Mouse (Mus musculus): ENCODE results near the gene Rsl24d1.
A peak's percentile ranks its signal among the peaks of the same experiment; 100 is the strongest.
"Not testable (repeated sequence)": the region's sequence is repeated elsewhere in the genome, so short reads cannot be mapped to it uniquely, and the experiment has no call there.

The Rsl24d1 gene

DNA sequence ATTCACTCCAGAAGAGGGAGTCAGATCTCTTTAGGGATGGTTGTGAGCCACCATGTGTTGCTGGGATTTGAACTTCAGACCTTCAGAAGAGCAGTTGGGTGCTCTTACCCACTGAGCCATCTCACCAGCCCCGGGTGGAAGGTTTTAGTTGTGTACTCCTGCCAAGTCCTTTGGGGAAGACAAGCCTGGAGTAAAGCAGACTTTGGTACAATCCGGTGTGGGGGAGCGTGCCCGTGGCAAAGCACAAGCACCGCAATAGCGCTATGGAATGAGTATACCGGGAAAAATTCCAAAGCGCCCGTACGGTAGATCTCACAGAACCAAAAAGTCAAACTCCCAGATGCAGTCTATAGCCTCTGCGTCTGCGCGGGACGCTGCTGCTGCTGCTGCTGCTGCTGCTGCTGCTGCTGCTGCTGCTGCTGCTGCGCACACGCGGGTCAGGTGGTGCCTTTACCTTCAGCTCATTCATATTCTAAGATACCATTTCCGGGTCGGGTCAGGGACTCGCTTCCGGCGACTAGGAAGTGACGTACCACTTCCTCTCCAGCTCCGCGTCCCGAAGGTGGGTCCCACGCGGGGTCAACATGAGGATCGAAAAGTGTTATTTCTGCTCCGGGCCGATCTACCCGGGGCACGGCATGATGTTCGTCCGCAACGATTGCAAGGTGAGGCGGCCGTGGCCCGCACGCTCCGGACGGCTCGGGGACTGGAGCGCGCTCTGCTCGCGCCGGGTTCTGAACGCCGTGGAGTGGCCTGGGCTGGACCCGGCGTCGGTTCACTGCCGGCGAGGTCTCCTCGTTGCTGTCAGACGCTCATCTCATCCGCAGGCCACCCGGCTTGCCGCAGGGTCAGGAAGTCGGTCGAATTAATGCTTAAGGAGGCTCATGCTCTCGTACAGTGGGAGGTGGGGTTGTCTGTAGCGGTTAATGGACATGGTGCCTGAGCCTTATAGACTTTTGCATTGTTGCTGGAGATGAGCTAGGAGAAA is at the start of gene Rsl24d1:
TSS of gene Rsl24d1 (plus strand) at position 508 of the 988 bp plus-strand sequence.
- peak; percentile 85 for DNase-seq (ENCODE audit: low spot score)

DNA sequence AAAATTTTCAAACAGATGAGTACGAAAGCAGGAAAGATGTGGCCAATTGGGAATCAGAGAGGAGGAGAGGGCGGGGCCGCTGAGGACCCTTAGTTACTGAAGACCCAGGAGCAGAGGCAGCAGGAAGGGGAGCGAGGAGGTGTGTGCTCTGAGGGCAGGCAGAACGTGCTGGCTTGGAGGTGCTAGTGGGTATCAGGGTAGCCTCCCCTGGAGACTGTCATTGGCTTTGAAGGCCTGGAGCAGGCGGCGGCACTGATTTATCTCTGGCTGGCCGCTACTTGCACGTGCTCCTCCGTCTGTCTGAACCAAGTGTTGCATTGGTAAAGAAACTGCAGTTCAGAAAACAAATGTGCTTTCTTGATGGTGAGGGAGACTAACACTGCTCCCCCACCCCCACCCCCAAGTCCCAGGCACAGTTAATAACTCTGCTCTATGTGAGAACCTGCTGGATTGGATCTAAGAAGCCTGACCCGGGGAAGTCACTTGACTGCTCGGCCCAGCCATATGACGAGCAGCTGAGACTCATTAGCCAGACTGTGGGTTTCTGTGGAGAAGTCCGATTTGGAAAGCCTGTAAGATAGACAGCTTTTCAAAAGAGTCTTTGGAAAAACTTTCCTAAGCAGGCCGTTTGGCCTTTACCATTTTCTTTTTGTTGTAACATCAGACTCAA is 49.5 kb upstream of the Rsl24d1 start:
- no peak for DNase-seq (ENCODE audit: low spot score)

DNA sequence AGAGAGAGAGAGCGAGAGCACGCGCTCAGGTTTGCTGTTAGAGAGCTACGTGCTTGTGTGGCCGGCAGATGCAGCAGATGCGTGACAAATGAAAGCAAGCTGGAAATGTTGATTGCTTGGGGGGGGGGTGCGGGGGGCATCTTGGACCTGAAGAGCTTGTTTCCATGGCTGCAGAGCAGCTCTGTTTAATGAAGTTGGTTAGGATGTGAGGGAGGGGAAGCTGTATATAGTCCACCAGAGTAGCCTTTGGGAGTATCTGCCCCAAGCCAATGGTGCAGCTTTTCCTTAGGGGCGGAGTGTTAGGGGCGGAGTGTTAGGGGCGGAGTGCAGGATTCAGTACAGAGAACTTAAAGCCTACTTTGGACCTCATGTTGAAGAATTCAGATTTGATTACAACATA is 46.1 kb upstream of the Rsl24d1 start:
- no peak for DNase-seq (ENCODE audit: low spot score)

DNA sequence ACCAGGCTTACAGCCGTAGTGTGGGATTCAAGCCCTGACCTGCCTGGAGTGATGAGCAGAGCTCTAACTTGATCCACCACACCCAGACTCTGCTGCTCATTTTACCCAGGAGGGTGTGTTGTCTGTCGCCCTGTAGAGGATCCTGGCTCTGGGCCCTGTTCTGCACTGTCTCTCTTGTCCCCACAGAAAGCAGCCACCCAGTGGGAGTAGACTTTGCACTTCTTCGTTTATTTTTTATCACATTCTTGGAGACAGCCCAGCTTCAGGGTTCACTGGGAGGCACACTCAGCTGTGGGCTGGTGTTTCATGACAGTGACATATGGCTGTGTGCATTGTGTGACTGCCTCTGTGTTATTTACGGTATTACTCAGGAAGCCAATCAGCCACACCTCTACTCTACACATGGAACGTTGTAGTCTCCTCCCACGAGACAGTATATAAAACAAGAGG is 45.0 kb upstream of the Rsl24d1 start:
- peak; percentile 9 for DNase-seq (ENCODE audit: low spot score)

DNA sequence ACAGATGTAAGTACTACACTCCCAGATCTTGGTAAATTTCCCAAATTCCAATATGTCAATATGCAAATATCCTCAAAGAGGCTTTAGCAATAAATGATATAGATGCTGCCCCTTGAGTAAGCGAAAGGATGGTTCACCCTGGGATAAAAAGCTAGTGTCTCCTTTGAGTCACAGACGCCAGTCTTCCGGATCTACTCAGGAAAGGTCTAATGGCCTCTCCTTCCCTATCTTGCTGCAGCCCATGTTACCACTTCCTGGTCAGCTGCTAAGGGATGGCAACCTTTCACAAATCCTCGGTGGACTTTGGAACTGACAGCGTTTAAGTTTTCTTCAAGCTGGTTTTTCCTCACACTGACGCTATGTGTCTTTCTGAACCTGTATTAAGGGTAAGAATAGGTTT is 44.5 kb upstream of the Rsl24d1 start:
- DNase-seq (ENCODE audit: low spot score), result no peak

DNA sequence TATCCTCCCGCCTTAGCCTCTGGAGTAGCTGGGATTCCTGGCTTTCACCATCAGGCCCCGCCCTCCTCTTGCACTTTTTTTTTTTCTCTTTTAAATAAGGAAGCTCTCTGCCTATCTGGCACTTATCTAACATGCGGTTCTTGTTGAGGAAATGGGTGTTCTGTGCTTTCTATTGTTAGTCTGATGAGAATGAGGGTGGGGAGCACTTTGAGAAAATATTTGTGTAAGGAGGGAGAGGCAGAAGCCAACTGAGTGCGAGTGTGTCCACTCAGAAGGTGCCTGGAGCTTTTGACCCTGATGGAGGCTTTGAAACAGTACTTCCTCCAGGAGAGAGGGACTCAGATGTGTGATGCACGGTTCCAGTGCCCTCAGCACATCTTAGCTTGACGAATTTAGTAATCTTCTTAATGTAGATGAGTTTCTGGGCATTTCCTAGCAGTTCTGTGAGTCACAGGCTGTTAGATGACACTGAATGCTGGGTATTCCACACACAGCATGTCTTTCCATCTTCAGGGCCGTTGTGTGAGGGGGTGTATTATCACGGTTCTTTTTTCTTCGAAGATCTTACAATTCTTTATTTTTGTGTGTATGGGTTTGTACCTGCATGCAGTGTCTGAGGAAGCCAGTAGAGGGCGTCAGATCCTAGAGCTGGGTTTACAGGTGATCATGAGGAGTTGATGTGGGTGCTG is 42.1 kb upstream of the Rsl24d1 start:
- no peak for DNase-seq (ENCODE audit: low spot score)

DNA sequence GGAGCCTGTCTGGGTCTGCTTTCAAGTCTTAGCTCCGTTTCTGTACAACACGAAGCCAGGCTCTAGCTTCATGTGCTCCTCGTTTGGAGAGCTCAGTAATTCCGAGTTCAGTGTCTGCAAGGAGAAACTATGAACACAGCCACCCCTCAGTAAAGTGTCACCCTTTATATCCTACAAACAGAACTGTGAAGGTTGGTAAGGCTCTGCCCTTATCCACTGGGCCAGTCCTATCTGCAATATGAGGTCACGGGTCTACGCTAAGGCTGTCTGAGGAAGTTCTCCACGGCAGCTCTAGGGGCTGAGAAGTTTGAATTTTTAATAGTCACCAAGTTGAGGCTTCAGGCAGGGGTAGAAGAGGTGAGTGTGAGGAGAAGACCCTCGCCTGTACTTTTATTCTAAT is 40.8 kb upstream of the Rsl24d1 start:
- no peak for DNase-seq (ENCODE audit: low spot score)

DNA sequence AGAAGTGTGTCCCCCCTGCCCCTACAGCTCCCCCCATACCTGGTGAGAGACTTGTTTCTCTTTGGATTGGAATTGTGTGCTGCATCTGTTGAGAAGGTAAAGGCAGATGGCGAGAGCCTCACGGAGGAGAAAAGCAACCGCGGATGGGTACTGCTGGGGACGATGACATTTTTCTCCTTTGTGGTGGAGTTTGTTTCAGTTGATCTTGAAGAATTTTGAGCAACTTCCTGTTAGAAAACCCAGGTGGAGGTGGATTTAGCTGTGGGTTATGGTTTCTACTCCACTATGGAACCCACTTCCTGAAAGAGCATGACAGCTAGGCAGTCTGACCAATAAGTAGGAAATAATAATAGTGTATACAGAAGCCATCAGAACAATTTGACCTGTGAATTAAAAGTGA is 40.1 kb upstream of the Rsl24d1 start:
- no peak for DNase-seq (ENCODE audit: low spot score)

DNA sequence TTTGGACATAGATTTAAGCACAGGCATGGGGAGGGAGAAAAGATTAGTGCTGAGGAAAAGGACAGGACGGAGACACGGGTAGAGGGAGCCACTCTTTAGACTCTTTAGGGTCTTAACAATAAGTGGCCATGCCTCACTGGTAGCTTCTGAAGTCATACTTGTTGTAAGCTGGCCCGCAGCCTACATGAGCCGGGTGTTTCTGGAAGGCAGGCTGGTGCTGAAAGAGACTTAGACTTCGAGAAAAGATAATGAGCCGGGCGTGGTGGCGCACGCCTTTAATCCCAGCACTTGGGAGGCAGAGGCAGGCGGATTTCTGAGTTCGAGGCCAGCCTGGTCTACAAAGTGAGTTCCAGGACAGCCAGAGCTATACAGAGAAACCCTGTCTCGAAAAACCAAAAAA is 33.9 kb upstream of the Rsl24d1 start:
- DNase-seq (ENCODE audit: low spot score), result not testable (repeated sequence)

DNA sequence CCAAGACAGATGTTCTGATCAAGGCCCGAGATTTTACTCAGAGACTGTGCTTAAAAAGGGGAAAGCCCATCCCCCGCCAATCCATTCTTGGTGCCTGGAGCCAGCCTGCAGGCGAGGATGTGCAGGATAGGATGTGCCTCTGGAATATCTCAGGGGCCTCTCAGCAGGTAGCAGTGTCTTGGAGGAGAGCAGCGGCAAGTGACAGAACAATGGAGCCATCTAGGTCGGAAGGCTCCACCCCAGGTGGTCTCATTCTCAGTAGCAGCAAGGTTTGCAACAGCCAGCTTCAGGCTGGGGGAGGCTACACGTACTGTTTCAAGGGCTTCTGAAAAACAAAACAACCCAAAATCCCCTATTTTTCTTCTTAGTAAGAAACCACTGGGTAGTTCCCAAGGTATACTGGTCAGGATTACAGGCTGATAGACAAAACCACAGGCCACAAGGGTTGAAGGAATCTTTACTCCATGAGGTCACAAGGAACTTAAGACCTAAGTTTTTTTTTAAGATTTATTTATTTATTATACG is 33.4 kb upstream of the Rsl24d1 start:
- DNase-seq (ENCODE audit: low spot score), result no peak

DNA sequence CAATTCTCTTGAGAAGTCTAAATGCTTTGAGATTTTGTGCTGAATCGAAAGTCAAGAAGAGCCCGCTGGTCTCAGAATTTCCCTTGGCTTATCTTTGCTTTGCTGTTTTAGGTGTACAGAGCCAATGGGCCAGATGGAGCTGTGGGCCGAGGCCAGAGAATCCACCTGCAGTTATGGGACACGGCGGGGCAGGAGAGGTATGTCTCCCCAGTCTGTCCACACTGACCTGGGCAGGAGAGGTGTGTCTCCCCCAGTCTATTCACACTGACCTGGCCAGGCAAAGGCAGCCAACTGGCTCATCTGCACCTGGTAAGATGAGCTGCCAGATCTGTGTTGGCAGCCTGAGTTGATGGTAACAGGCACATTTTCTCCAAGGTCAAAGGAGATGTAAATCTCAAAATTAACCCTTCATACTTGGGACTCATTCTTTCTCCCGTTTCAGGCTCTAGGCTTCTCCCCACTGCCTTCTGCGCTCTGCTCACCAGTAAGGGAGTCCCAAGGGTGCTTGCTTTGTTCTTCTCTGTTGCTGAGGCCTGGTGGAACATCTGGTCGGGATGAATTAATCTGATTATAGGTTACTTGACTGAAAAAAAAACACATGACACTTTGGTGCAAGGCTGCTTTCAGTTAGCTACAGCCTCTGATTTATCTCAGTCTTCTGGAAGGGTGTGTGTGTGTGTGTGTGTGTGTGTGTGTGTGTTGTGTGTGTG is 30.8 kb upstream of the Rsl24d1 start:
- no peak for DNase-seq (ENCODE audit: low spot score)

DNA sequence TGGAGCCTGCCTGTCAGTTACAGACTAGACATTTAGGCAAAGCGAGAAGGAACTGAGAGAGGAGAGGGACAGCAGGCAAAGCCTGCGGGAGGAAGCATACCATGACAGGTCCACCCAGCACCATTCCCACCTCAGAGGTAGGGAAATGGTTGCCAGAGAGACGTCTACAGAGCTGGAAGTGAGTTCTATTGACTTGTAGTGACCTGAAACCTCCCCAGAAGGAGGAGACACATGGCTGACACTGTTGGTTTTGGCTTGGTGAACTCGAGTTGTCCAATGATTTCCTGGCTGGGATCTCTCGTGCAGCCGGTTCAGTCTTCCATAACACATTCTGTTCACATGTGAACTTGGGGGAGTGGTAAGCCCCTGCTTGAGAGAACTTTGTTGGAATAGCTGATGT is 29.3 kb upstream of the Rsl24d1 start:
- DNase-seq (ENCODE audit: low spot score), result no peak

DNA sequence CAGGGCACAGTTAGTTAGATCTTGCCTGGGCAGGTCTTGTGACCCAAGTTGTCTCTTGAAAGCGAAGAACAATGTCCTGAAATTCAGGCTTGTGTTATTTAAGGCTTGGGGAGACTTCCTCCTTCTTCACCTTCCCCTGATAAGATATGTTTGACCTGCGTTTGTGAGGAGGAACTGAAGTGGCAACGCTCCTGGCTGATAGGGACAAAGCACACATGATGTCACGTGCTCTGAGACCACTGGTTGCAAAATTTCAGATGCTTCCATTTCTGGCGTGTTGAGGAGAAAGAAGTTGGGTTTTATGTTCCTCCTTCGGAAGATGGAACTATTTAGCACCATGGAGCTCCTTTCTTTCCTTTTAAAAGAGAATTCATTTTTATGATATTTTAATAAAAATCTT is 27.4 kb upstream of the Rsl24d1 start:
- no peak for DNase-seq (ENCODE audit: low spot score)

DNA sequence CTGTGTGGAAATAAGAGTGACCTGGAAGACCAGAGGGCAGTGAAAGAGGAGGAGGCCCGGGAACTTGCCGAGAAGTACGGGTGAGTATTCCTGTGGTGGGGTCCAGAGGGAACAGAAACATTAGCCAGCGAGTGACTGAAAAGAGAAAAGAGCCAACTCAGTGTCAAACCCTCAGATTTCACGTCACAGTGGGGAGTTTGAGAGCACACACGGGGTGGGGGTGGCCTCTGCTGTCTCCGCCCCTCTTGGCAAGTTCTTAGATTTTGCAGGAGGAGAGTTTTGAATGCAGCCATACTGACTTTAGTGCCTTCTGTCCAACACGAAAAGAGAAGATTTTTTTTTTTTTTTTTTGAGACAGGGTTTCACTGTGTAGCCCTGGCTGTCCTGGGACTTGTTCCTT is 26.1 kb upstream of the Rsl24d1 start:
- DNase-seq (ENCODE audit: low spot score), result no peak

DNA sequence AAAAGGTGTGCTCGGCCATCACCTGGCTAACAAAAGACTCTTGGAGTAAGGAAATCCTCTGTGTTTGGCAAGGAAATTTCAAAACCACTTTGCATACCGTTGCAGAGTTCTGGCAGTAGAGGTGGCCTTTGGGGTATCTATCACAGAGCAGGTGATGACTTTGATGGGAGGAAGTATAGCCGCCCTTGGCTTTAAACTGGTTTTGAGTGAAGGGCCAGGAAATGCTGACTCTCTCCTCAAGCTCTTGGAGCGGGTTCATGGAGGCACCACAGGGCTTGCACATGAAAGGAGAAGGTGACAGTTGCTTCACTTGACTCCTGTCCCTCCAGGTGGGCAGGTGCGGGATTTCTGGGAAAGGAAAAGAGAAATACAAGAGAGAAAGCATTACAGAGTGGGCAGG is 25.6 kb upstream of the Rsl24d1 start:
- no peak for DNase-seq (ENCODE audit: low spot score)

DNA sequence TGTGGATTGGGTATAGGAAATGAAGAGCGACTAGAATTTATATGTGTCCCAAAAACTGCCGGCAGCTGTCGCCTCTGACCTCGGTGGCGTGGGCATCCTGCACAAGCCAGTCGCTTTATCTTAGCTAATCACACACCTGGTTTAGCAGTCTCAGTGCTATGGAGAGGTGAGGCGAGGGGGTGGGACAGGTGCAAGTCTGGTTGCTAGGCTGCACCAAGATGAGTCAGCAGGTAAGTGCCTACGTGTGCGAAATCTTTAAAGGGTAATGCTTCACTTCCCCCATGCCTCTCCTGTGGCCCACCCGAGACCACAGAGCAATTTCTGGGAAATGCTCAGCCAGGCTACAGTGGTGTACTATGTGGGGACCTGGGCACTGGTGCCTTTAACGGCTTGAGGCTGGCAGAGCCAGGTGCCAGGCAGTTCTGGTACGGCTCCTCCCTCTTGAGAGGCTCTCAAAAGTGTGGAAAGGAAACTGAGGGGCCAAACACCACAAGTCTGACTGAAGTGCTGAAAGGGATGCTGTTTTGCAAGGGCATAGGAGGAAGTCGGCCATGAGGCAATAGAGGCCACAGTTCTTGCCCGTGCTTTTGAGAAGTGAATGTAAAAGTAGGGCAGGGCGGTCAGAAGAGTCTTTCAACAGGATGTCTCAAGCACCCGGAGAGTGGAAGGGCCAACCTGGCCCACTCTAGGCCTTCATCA is 23.9 kb upstream of the Rsl24d1 start:
- DNase-seq (ENCODE audit: low spot score), result no peak

DNA sequence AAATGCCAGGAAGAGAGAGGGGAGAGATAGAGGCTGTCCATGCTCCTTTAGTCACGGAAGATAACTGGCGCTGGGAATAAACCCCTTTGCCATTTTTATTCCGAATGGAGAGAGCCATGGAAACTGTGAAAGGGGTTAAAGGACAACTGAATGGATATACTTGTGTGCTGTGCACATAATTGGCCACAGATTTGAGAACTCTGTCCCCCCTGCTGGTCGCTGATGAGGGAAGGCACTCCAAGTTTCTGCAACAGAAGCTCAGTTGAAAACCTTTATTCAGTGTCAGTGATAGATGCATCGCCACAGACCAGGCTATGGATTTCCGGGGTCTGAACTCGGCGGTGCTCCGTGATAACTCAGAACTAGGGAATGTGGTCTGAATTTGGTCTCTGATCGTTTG is 23.1 kb upstream of the Rsl24d1 start:
- no peak for DNase-seq (ENCODE audit: low spot score)

DNA sequence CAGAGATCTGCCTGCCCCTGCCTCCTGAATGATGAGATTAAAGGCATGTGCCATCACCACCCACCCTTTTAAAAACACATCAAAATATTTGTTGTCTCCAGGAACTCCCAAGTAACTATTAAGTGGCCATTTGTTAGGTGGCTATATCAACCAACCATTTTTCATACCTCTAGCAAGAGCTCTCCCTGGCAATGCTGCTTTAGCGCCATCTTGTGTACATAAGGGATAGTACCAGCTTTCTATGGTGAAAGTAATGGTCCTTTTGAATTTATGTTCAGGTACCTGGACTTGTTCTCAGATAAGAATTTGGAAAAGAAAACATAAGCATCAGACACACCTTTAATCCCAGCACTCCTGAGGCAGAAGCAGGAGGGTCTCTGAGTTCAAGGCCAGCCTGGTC is 21.5 kb upstream of the Rsl24d1 start:
- peak; percentile 67 for DNase-seq (ENCODE audit: low spot score)

DNA sequence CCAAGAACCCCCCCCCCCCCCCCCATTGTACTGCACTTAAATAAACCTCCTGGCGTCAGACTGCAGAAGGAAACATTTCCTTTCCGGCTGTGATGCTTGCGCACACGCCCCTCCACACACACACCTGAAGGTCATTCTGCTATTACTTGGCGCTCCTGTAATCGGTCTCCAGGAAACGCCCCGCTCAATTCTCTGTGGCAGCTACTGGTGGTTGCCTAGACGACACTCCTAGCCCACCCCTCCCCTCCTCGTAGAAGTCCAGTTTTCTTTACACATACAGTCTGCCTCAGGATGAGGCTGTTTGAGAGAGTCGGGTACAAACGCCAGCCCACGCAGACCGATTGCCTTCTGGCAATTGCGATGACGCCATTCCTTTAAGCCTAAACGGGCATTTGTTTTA is 18.6 kb upstream of the Rsl24d1 start:
- no peak for DNase-seq (ENCODE audit: low spot score)

DNA sequence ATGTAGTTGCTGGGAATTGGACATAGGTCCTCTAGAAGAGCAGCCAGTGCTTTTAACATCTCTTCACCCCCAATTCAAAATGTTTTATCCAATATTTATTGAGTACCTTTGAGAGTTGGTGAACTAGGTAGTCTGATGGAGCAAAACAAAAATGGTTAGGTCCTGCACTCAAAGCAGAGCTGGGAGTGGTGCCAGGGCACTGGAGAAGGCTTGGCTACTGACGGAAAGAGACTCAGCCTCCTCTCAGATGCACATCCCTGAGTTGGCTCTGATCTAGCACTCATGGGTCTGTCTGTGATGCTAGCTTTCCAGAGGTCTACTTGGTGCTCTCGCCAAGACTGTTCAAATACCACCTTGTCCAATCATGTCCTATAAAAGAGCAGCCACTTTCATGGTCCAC is 15.3 kb upstream of the Rsl24d1 start:
- no peak for DNase-seq (ENCODE audit: low spot score)

DNA sequence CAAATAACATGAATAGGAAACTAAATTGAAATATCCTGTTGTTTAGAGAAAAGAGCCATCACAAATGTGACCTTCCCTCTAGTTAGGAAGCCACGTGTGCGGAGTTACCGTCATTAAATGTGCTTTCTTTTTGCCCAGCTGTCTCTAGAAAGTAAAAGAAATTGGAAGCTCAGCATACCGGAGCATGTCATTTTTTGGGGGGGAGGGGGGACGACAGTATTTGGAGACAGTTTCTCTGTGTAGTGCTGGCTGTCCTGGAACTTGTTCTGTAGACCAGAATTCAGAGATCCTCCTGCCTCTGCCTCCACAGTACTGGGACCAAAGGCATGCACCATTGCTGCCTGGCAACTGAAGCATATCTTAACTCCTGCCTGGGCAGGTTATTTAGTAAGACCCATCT is 11.7 kb upstream of the Rsl24d1 start, which contains the start of gene Khdc3:
TSS of gene Khdc3 (plus strand) at position 301 of the 400 bp plus-strand sequence.
- no peak for DNase-seq (ENCODE audit: low spot score)
